Mouse (Mus musculus): ENCODE measurements at regions not wholly inside any gene's neighbourhood (a gene's known extent, or its start where the extent isn't known, plus 50 kb on each side); places are given as distances from the start of the nearest gene placed in this dataset.

GRCm38 (mm10) chr12:79991279-79991678 is 121.5 kb downstream of the Zfp36l1 start:
- peaks cover 0 to 32% of the 10 kb centered on the region in 2 experiments; a peak in 2 of 4 replicates for H3K36me3 ChIP-seq (ENCODE audit: control insufficient read depth in 1 of 2, insufficient read depth in 2 of 2, low read length in 2 of 2)
- H3K79me2 ChIP-seq (ENCODE audit: control insufficient read depth, insufficient read depth, low read length, poor library complexity) = no peaks in the 10 kb centered on the region
- H3K4me3 ChIP-seq (ENCODE audit: control insufficient read depth in 1 of 2, insufficient read depth in 1 of 2, low read depth in 2 of 2, low read length in 2 of 2) = no peak overlapping the region
- H3K27ac ChIP-seq (ENCODE audit: control insufficient read depth, low read depth, low read length) = no peak overlapping the region
- TF ChIP-seq RCOR1 (IDR thresholded peaks at IDR 0.05; ENCODE audit: low read depth, low read length) = no peak
- no peak overlapping the region for H3K9ac ChIP-seq (ENCODE audit: control insufficient read depth, low read depth, low read length, poor library complexity, severe bottlenecking)
- no peaks in the 10 kb centered on the region for H3K27me3 ChIP-seq (ENCODE audit: control insufficient read depth in 1 of 2, insufficient read depth in 2 of 2, low read length in 2 of 2)
- DNase-seq (ENCODE audit: low read depth, low spot score) = no peak
- H3K4me1 ChIP-seq (ENCODE audit: control insufficient read depth in 1 of 2, insufficient read depth in 2 of 2, low read length in 2 of 2) = peaks cover 28 to 33% of the 10 kb centered on the region in 2 experiments
- H3K9me3 ChIP-seq (replicated peaks; ENCODE audit: insufficient read depth, low read length) = no peaks in the 10 kb centered on the region

- peaks cover 0 to 37% of the 10 kb centered on the region in 2 experiments; a peak in 2 of 4 replicates for H3K36me3 ChIP-seq (ENCODE audit: control insufficient read depth in 1 of 2, insufficient read depth in 2 of 2, low read length in 2 of 2)
- no peak overlapping the region for H3K9ac ChIP-seq (ENCODE audit: control insufficient read depth, low read depth, low read length, poor library complexity, severe bottlenecking)
- H3K27me3 ChIP-seq (ENCODE audit: control insufficient read depth in 1 of 2, insufficient read depth in 2 of 2, low read length in 2 of 2) = no peaks in the 10 kb centered on the region
- no peak overlapping the region for H3K27ac ChIP-seq (ENCODE audit: control insufficient read depth, low read depth, low read length)
- TF ChIP-seq GATA1 (IDR thresholded peaks at IDR 0.05; ENCODE audit: low read depth, low read length) (no peak), GABPA (IDR thresholded peaks at IDR 0.05; ENCODE audit: low read depth, low read length) (no peak), ZC3H11A (IDR thresholded peaks at IDR 0.05; ENCODE audit: low read depth, low read length) (no peak), TBP (IDR thresholded peaks at IDR 0.05; ENCODE audit: low read depth, low read length) (no peak)
- H3K9me3 ChIP-seq (replicated peaks; ENCODE audit: insufficient read depth, low read length) = no peaks in the 10 kb centered on the region
- no peaks in the 10 kb centered on the region for H3K79me2 ChIP-seq (ENCODE audit: control insufficient read depth, insufficient read depth, low read length, poor library complexity)
- DNase-seq (ENCODE audit: low read depth, low spot score) = no peak
- peaks cover 33 to 38% of the 10 kb centered on the region in 2 experiments for H3K4me1 ChIP-seq (ENCODE audit: control insufficient read depth in 1 of 2, insufficient read depth in 2 of 2, low read length in 2 of 2)
- H3K4me3 ChIP-seq (ENCODE audit: control insufficient read depth in 1 of 2, insufficient read depth in 1 of 2, low read depth in 2 of 2, low read length in 2 of 2) = no peak overlapping the region
Measured at GRCm38 (mm10) chr12:79990751-79991150, 122.1 kb downstream of the Zfp36l1 start.

- no peaks in the 10 kb centered on the region for H3K9me3 ChIP-seq (replicated peaks; ENCODE audit: insufficient read depth, low read length)
- H3K4me3 ChIP-seq (ENCODE audit: control insufficient read depth in 1 of 2, insufficient read depth in 1 of 2, low read depth in 2 of 2, low read length in 2 of 2) = no peak overlapping the region
- no peaks in the 10 kb centered on the region for H3K79me2 ChIP-seq (ENCODE audit: control insufficient read depth, insufficient read depth, low read length, poor library complexity)
- TF ChIP-seq USF1 (IDR thresholded peaks at IDR 0.05; ENCODE audit: low read depth, low read length) (no peak), ELF1 (IDR thresholded peaks at IDR 0.05; ENCODE audit: low read depth, low read length) (no peak), UBTF (IDR thresholded peaks at IDR 0.05; ENCODE audit: borderline replicate concordance, insufficient read depth, low read depth, low read length) (no peak), ZMIZ1 (IDR thresholded peaks at IDR 0.05; ENCODE audit: low read depth, low read length) (no peak), MAFK (IDR thresholded peaks at IDR 0.05; ENCODE audit: borderline replicate concordance, low read depth, low read length) (no peak), POLR2A (IDR thresholded peaks at IDR 0.05; ENCODE audit: control insufficient read depth in 1 of 2, insufficient read depth in 1 of 2, low read depth in 1 of 2, low read length in 2 of 2, poor library complexity in 1 of 2) (no peak)
- peaks cover 0 to 46% of the 10 kb centered on the region in 2 experiments; a peak in 2 of 4 replicates for H3K36me3 ChIP-seq (ENCODE audit: control insufficient read depth in 1 of 2, insufficient read depth in 2 of 2, low read length in 2 of 2)
- no peak for DNase-seq (ENCODE audit: low read depth, low spot score)
- H3K27me3 ChIP-seq (ENCODE audit: control insufficient read depth in 1 of 2, insufficient read depth in 2 of 2, low read length in 2 of 2) = no peaks in the 10 kb centered on the region
- peaks cover 40 to 42% of the 10 kb centered on the region in 2 experiments for H3K4me1 ChIP-seq (ENCODE audit: control insufficient read depth in 1 of 2, insufficient read depth in 2 of 2, low read length in 2 of 2)
- peak overlapping the region; percentile 97 for H3K27ac ChIP-seq (ENCODE audit: control insufficient read depth, low read depth, low read length)
- no peak overlapping the region for H3K9ac ChIP-seq (ENCODE audit: control insufficient read depth, low read depth, low read length, poor library complexity, severe bottlenecking)
Measured at GRCm38 (mm10) chr12:79989582-79990110, 123.2 kb downstream of the Zfp36l1 start.
